Mouse (Mus musculus): Measurements from ENCODE around the gene Ptprd. TPM values are rescaled to one million over a fixed set of nuclear protein-coding genes. Genes with fewer than 3 reads are reported as not detected.

Gene Ptprd
- polyA plus RNA-seq, 1 experiment from 2014 or later, result 14.0 TPM

- Histone ChIP-seq H3K4me1 (replicated peaks; ENCODE audit: control insufficient read depth, insufficient read depth, low read length) (no peaks in the 10 kb centered on the region), H3K27ac (ENCODE audit: low read length) (no peak overlapping the region), H3K4me3 (ENCODE audit: low read length) (no peak overlapping the region), H3K36me3 (ENCODE audit: control insufficient read depth, insufficient read depth, low read length) (no peaks in the 10 kb centered on the region), H3K9ac (ENCODE audit: low read length) (no peak overlapping the region), H3K9me3 (ENCODE audit: control insufficient read depth, low read length) (no peaks in the 10 kb centered on the region), H3K27me3 (ENCODE audit: control insufficient read depth, insufficient read depth, low read depth, low read length) (no peaks in the 10 kb centered on the region), H3K4me2 (ENCODE audit: low read depth, low read length) (no peak overlapping the region)
- WGBS, result 83% methylated on average over 6 of the region's 6 CpGs
- ATAC-seq (ENCODE audit: low read depth), result no peak
These were observed 1595.1 kb downstream of the Ptprd start for GRCm38 (mm10) chr4:76616614-76617013.

- no peak overlapping the region for H3K9ac ChIP-seq (ENCODE audit: low read length)
- no peak overlapping the region for H3K4me3 ChIP-seq (ENCODE audit: low read length)
- WGBS, result 50% methylated on average over 7 of the region's 7 CpGs
- no peak overlapping the region for H3K27ac ChIP-seq (ENCODE audit: low read length)
- H3K27me3 ChIP-seq (ENCODE audit: control insufficient read depth, insufficient read depth, low read depth, low read length), result no peaks in the 10 kb centered on the region
- no peaks in the 10 kb centered on the region for H3K9me3 ChIP-seq (ENCODE audit: control insufficient read depth, low read length)
- H3K4me1 ChIP-seq (replicated peaks; ENCODE audit: control insufficient read depth, insufficient read depth, low read length), result no peaks in the 10 kb centered on the region
- H3K36me3 ChIP-seq (ENCODE audit: control insufficient read depth, insufficient read depth, low read length), result no peaks in the 10 kb centered on the region
- ATAC-seq (ENCODE audit: low read depth), result no peak
- H3K4me2 ChIP-seq (ENCODE audit: low read depth, low read length), result 0 out of 2 replicates have a peak overlapping the region, but pooled peaks have one; percentile 22
These were observed 1603.5 kb downstream of the Ptprd start for GRCm38 (mm10) chr4:76608246-76608645.

GRCm38 (mm10) chr4:76606808-76607207 is 1605.0 kb downstream of the Ptprd start:
- WGBS, result 25% methylated on average over 2 of the region's 2 CpGs
- no peak for ATAC-seq (ENCODE audit: low read depth)
- no peaks in the 10 kb centered on the region for H3K36me3 ChIP-seq (ENCODE audit: control insufficient read depth, insufficient read depth, low read length)
- no peak overlapping the region for H3K9ac ChIP-seq (ENCODE audit: low read length)
- no peaks in the 10 kb centered on the region for H3K9me3 ChIP-seq (ENCODE audit: control insufficient read depth, low read length)
- no peak overlapping the region for H3K27ac ChIP-seq (ENCODE audit: low read length)
- H3K27me3 ChIP-seq (ENCODE audit: control insufficient read depth, insufficient read depth, low read depth, low read length), result no peaks in the 10 kb centered on the region
- H3K4me1 ChIP-seq (replicated peaks; ENCODE audit: control insufficient read depth, insufficient read depth, low read length), result no peaks in the 10 kb centered on the region
- H3K4me2 ChIP-seq (ENCODE audit: low read depth, low read length), result no peak overlapping the region
- no peak overlapping the region for H3K4me3 ChIP-seq (ENCODE audit: low read length)

GRCm38 (mm10) chr4:76590722-76591121 is 1621.0 kb downstream of the Ptprd start:
- peak; percentile 26; the same call in 1 of the 2 replicates for ATAC-seq (ENCODE audit: low read depth)
- Histone ChIP-seq H3K4me2 (ENCODE audit: low read depth, low read length) (no peak overlapping the region), H3K4me1 (replicated peaks; ENCODE audit: control insufficient read depth, insufficient read depth, low read length) (no peaks in the 10 kb centered on the region), H3K4me3 (ENCODE audit: low read length) (no peak overlapping the region), H3K27ac (ENCODE audit: low read length) (no peak overlapping the region), H3K9me3 (ENCODE audit: control insufficient read depth, low read length) (no peaks in the 10 kb centered on the region), H3K27me3 (ENCODE audit: control insufficient read depth, insufficient read depth, low read depth, low read length) (no peaks in the 10 kb centered on the region), H3K36me3 (ENCODE audit: control insufficient read depth, insufficient read depth, low read length) (no peaks in the 10 kb centered on the region), H3K9ac (ENCODE audit: low read length) (no peak overlapping the region)
- WGBS, result 57% methylated on average over 1 of the region's 1 CpGs

- H3K9ac ChIP-seq (ENCODE audit: low read length), result no peak overlapping the region
- H3K4me1 ChIP-seq (replicated peaks; ENCODE audit: control insufficient read depth, insufficient read depth, low read length), result no peaks in the 10 kb centered on the region
- no peak overlapping the region for H3K4me3 ChIP-seq (ENCODE audit: low read length)
- 85% methylated on average over 3 of the region's 3 CpGs for WGBS
- H3K27ac ChIP-seq (ENCODE audit: low read length), result no peak overlapping the region
- H3K36me3 ChIP-seq (ENCODE audit: control insufficient read depth, insufficient read depth, low read length), result no peaks in the 10 kb centered on the region
- H3K9me3 ChIP-seq (ENCODE audit: control insufficient read depth, low read length), result no peaks in the 10 kb centered on the region
- ATAC-seq (ENCODE audit: low read depth), result no peak
- H3K4me2 ChIP-seq (ENCODE audit: low read depth, low read length), result no peak overlapping the region
- no peaks in the 10 kb centered on the region for H3K27me3 ChIP-seq (ENCODE audit: control insufficient read depth, insufficient read depth, low read depth, low read length)
These were observed 1628.7 kb downstream of the Ptprd start for GRCm38 (mm10) chr4:76583025-76583424.

- Histone ChIP-seq H3K27me3 (ENCODE audit: control insufficient read depth, insufficient read depth, low read depth, low read length) (no peaks in the 10 kb centered on the region), H3K9ac (ENCODE audit: low read length) (no peak overlapping the region), H3K27ac (ENCODE audit: low read length) (no peak overlapping the region), H3K4me3 (ENCODE audit: low read length) (no peak overlapping the region), H3K9me3 (ENCODE audit: control insufficient read depth, low read length) (no peaks in the 10 kb centered on the region), H3K36me3 (ENCODE audit: control insufficient read depth, insufficient read depth, low read length) (no peaks in the 10 kb centered on the region), H3K4me1 (replicated peaks; ENCODE audit: control insufficient read depth, insufficient read depth, low read length) (no peaks in the 10 kb centered on the region), H3K4me2 (ENCODE audit: low read depth, low read length) (no peak overlapping the region)
- peak; percentile 52; the same call in 1 of the 2 replicates for ATAC-seq (ENCODE audit: low read depth)
These were observed 1645.8 kb downstream of the Ptprd start for GRCm38 (mm10) chr4:76566006-76566405.

GRCm38 (mm10) chr4:76541769-76542168 is 1670.0 kb downstream of the Ptprd start:
- Histone ChIP-seq H3K9ac (ENCODE audit: low read length) (no peak overlapping the region), H3K27me3 (ENCODE audit: control insufficient read depth, insufficient read depth, low read depth, low read length) (no peaks in the 10 kb centered on the region), H3K4me3 (ENCODE audit: low read length) (no peak overlapping the region), H3K4me1 (replicated peaks; ENCODE audit: control insufficient read depth, insufficient read depth, low read length) (no peaks in the 10 kb centered on the region), H3K27ac (ENCODE audit: low read length) (no peak overlapping the region), H3K36me3 (ENCODE audit: control insufficient read depth, insufficient read depth, low read length) (no peaks in the 10 kb centered on the region), H3K4me2 (ENCODE audit: low read depth, low read length) (no peak overlapping the region), H3K9me3 (ENCODE audit: control insufficient read depth, low read length) (no peaks in the 10 kb centered on the region)
- WGBS, result 64% methylated on average over 2 of the region's 2 CpGs
- ATAC-seq (ENCODE audit: low read depth), result no peak

GRCm38 (mm10) chr4:76532926-76533325 is 1678.8 kb downstream of the Ptprd start:
- H3K27ac ChIP-seq (ENCODE audit: low read length), result no peak overlapping the region
- no peaks in the 10 kb centered on the region for H3K4me1 ChIP-seq (replicated peaks; ENCODE audit: control insufficient read depth, insufficient read depth, low read length)
- H3K9me3 ChIP-seq (ENCODE audit: control insufficient read depth, low read length), result peaks cover 6% of the 10 kb centered on the region
- 44% methylated on average over 1 of the region's 1 CpGs for WGBS
- peak; percentile 77 for ATAC-seq (ENCODE audit: low read depth)
- H3K9ac ChIP-seq (ENCODE audit: low read length), result no peak overlapping the region
- no peak overlapping the region for H3K4me2 ChIP-seq (ENCODE audit: low read depth, low read length)
- no peaks in the 10 kb centered on the region for H3K27me3 ChIP-seq (ENCODE audit: control insufficient read depth, insufficient read depth, low read depth, low read length)
- no peaks in the 10 kb centered on the region for H3K36me3 ChIP-seq (ENCODE audit: control insufficient read depth, insufficient read depth, low read length)
- no peak overlapping the region for H3K4me3 ChIP-seq (ENCODE audit: low read length)

GRCm38 (mm10) chr4:76525281-76525680 is 1686.5 kb downstream of the Ptprd start:
- Histone ChIP-seq H3K27ac (ENCODE audit: low read length) (no peak overlapping the region), H3K9ac (ENCODE audit: low read length) (no peak overlapping the region), H3K4me2 (ENCODE audit: low read depth, low read length) (no peak overlapping the region), H3K4me1 (replicated peaks; ENCODE audit: control insufficient read depth, insufficient read depth, low read length) (no peaks in the 10 kb centered on the region), H3K36me3 (ENCODE audit: control insufficient read depth, insufficient read depth, low read length) (no peaks in the 10 kb centered on the region), H3K9me3 (ENCODE audit: control insufficient read depth, low read length) (peaks cover 6% of the 10 kb centered on the region), H3K27me3 (ENCODE audit: control insufficient read depth, insufficient read depth, low read depth, low read length) (no peaks in the 10 kb centered on the region), H3K4me3 (ENCODE audit: low read length) (no peak overlapping the region)
- 62% methylated on average over 3 of the region's 3 CpGs for WGBS
- no peak for ATAC-seq (ENCODE audit: low read depth)

GRCm38 (mm10) chr4:76503279-76503601 is 1708.5 kb downstream of the Ptprd start:
- no peaks in the 10 kb centered on the region for H3K4me1 ChIP-seq (replicated peaks; ENCODE audit: control insufficient read depth, insufficient read depth, low read length)
- H3K4me2 ChIP-seq (ENCODE audit: low read depth, low read length), result no peak overlapping the region
- WGBS, result 21% methylated on average over 3 of the region's 3 CpGs
- H3K4me3 ChIP-seq (ENCODE audit: low read length), result no peak overlapping the region
- no peaks in the 10 kb centered on the region for H3K9me3 ChIP-seq (ENCODE audit: control insufficient read depth, low read length)
- no peaks in the 10 kb centered on the region for H3K36me3 ChIP-seq (ENCODE audit: control insufficient read depth, insufficient read depth, low read length)
- H3K9ac ChIP-seq (ENCODE audit: low read length), result no peak overlapping the region
- H3K27me3 ChIP-seq (ENCODE audit: control insufficient read depth, insufficient read depth, low read depth, low read length), result no peaks in the 10 kb centered on the region
- H3K27ac ChIP-seq (ENCODE audit: low read length), result no peak overlapping the region
- no peak for ATAC-seq (ENCODE audit: low read depth)

Data from lung, embryonic 16.5 days (tissue).